Mouse (Mus musculus) small intestine, adult 2 months (tissue): ENCODE results near the gene Lbr. TPM values are rescaled to one million over a fixed set of nuclear protein-coding genes. Genes with fewer than 3 reads are reported as not detected.

Source experiments
- H3K27ac ChIP-seq: fragments of 200-500 bp; 2 replicates; pipeline ENCODE4 v1.5.1; 2012; ENCODE audit warnings: low read depth, low read length, control low read depth, inconsistent platforms; ENCODE audit not compliant: insufficient read depth
- H3K27me3 ChIP-seq: fragments of 200-500 bp; 2 replicates; pipeline ENCODE4 v1.6.1; 2012; ENCODE audit warnings: mild to moderate bottlenecking, moderate library complexity, low read length, inconsistent platforms; ENCODE audit not compliant: control insufficient read depth, insufficient read depth
- H3K36me3 ChIP-seq: fragments of 200-500 bp; 2 replicates; pipeline ENCODE4 v1.6.1; 2012; ENCODE audit warnings: mild to moderate bottlenecking, low read length, control low read depth, inconsistent platforms; ENCODE audit not compliant: control insufficient read depth, insufficient read depth
- H3K4me1 ChIP-seq: fragments of 200-500 bp; 2 replicates; pipeline ENCODE4 v1.6.1; 2012; ENCODE audit warnings: low read length, inconsistent platforms, mixed read lengths; ENCODE audit not compliant: control insufficient read depth, insufficient read depth, insufficient read length
- H3K4me3 ChIP-seq: fragments of 200-500 bp; 2 replicates; pipeline ENCODE4 v1.5.1; 2012; ENCODE audit warnings: low read depth, mild to moderate bottlenecking, control low read depth, inconsistent platforms, low read length, moderate library complexity
- CTCF ChIP-seq: fragments of 200-500 bp; IDR thresholded peaks from 2 replicates; pipeline ENCODE4 v1.5.1; 2012; ENCODE audit warnings: low read depth, mild to moderate bottlenecking, control low read depth, inconsistent platforms, low read length, moderate library complexity, mixed read lengths; ENCODE audit not compliant: insufficient replicate concordance, insufficient read length; ENCODE audit errors: extremely low read depth
- POLR2A ChIP-seq: fragments of 200-500 bp; IDR thresholded peaks from 2 replicates; pipeline ENCODE4 v1.6.1; 2012; ENCODE audit warnings: low read depth, mild to moderate bottlenecking, control low read depth, inconsistent platforms, low read length, moderate library complexity
- WGBS: fragments of 180-500 bp; shearing (Covaris S2); methylation state at CpG from one replicate; pipeline ENCODE4 v1.1.7; 2018; 5-methylcytosine and 5-hydroxymethylcytosine counted together
- polyA plus RNA-seq: library from polyadenylated mRNA; depleted of rRNA; stranded (reverse); fragments of >200 nt; gene quantifications from 2 replicates; pipeline ENCODE4 v1.2.3, GENCODE M21; 2012

Gene Lbr
- polyA plus RNA-seq, 1 experiment: 13.5 TPM

GRCm38 (mm10) chr1:181863431-181863830, 20.6 kb upstream of the Lbr start:
- TF ChIP-seq CTCF (no peak), POLR2A (no peak)
- Histone ChIP-seq H3K4me1 (peaks cover 36% of the 10 kb centered on the region; the same call in 1 of the 2 replicates), H3K27me3 (no peaks in the 10 kb centered on the region), H3K36me3 (no peaks in the 10 kb centered on the region), H3K27ac (peak overlapping the region; percentile 71; the same call in 1 of the 2 replicates), H3K4me3 (no peak overlapping the region)
- WGBS: 51% methylated on average over 8 of the region's 8 CpGs

DNA sequence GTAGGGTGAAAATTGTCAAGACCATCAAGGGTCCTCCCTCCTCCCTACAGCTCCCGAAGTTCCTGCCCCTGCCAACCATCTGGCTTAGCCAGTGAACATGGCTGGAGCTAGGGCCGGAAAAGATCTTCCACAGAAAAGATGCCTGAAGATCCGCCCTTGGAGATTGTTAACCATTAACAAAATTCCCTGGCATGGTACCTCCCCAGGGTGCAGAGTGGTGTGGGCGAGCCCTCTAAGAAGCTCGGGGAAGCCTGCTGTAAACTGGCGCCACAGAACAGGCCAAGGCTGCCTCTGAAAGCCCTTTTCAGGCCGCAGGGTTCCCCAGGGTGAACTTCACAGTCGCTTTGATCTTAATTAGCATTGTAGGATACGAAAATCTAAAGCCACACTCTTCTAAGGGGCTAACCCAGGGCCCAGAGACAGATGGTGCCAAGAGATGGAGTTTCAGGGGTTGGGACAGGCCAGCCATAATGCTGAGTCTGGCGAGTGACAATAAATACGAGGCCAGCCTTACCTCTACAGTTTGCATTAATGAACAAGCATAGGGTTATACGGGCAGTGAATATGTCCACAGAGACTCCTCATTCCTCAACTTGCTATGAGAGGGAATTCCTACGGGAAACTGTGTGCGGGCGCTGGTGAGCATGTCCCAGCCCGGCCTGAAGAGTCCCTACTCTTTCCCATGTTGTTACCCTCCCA, 20.0 kb upstream of the Lbr start:
- TF ChIP-seq POLR2A (no peak), CTCF (no peak)
- Histone ChIP-seq H3K36me3 (no peaks in the 10 kb centered on the region), H3K4me3 (no peak overlapping the region), H3K27me3 (no peaks in the 10 kb centered on the region), H3K27ac (peak overlapping the region; percentile 89), H3K4me1 (peaks cover 36% of the 10 kb centered on the region; the same call in 1 of the 2 replicates)
- WGBS: 47% methylated on average over 16 of the region's 16 CpGs

GRCm38 (mm10) chr1:181861181-181861902, 18.5 kb upstream of the Lbr start:
- WGBS: 62% methylated on average over 2 of the region's 2 CpGs
- no peak for TF ChIP-seq POLR2A
- no peak for TF ChIP-seq CTCF
- no peak overlapping the region for H3K4me3 ChIP-seq
- H3K4me1 ChIP-seq: peaks cover 35% of the 10 kb centered on the region; the same call in 1 of the 2 replicates
- no peaks in the 10 kb centered on the region for H3K27me3 ChIP-seq
- H3K36me3 ChIP-seq: no peaks in the 10 kb centered on the region
- peak overlapping the region; percentile 89 for H3K27ac ChIP-seq

DNA sequence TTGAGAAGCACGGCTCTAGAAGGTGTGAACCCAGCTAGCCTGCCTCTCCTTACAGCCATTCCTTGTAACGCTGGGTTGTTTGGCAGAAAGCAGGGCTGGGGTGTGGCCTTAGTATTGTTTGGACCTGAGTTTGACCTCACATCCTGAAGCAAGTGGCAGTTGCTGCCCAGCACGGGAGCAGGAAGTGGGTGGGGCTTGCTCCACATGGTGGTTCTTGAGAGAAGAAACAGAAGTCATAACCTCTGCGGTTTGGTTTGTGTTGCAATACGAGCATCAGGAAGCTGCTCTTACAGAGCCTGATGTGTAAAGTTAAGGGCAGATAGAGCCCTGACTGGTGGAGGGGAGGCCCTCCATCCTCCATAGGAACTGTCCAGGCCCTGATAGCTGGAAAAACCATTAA, 17.8 kb upstream of the Lbr start:
- WGBS: 1% methylated on average over 5 of the region's 5 CpGs
- no peaks in the 10 kb centered on the region for H3K27me3 ChIP-seq
- H3K36me3 ChIP-seq: no peaks in the 10 kb centered on the region
- no peak; the same call in 1 of the 2 replicates for TF ChIP-seq CTCF
- TF ChIP-seq POLR2A: no peak
- no peak overlapping the region for H3K4me3 ChIP-seq
- peak overlapping the region; percentile 89 for H3K27ac ChIP-seq
- peaks cover 31% of the 10 kb centered on the region; the same call in 1 of the 2 replicates for H3K4me1 ChIP-seq

- Histone ChIP-seq H3K27me3 (no peaks in the 10 kb centered on the region), H3K36me3 (no peaks in the 10 kb centered on the region), H3K4me1 (peaks cover 14% of the 10 kb centered on the region), H3K4me3 (no peak overlapping the region), H3K27ac (no peak overlapping the region)
- 86% methylated on average over 2 of the region's 2 CpGs for WGBS
- no peak for TF ChIP-seq CTCF
- TF ChIP-seq POLR2A: no peak
Observed at GRCm38 (mm10) chr1:181856329-181856728, 13.5 kb upstream of the Lbr start.

DNA sequence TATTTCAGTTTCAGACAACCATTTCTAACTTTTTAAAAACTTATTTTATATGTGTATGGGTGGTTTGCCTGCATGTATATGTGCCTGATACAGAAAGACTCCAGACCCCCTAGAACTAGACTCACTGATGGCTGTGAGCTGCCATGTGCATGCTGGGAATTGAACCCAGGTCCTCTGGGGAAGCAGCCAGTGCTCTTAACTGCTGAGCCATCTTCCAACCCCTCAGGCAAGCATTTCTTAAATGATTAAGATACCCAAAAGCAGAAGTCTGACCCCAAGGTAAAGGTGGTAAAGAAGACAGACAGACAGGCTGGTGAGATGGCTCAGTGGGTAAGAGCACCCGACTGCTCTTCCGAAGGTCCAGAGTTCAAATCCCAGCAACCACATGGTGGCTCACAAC, 12.0 kb upstream of the Lbr start:
- TF ChIP-seq POLR2A (no peak), CTCF (no peak)
- no peaks in the 10 kb centered on the region for H3K27me3 ChIP-seq
- WGBS: 81% methylated on average over 2 of the region's 2 CpGs
- no peak overlapping the region for H3K4me3 ChIP-seq
- H3K36me3 ChIP-seq: no peaks in the 10 kb centered on the region
- no peak overlapping the region for H3K27ac ChIP-seq
- peaks cover 10% of the 10 kb centered on the region for H3K4me1 ChIP-seq

GRCm38 (mm10) chr1:181853081-181853736, 10.4 kb upstream of the Lbr start:
- TF ChIP-seq POLR2A: peak; percentile 50
- no peak for TF ChIP-seq CTCF
- no peaks in the 10 kb centered on the region for H3K36me3 ChIP-seq
- H3K27ac ChIP-seq: peak overlapping the region; percentile 89
- WGBS: 5% methylated on average over 21 of the region's 21 CpGs
- H3K4me1 ChIP-seq: peaks cover 10% of the 10 kb centered on the region
- H3K4me3 ChIP-seq: peak overlapping the region; percentile 71
- no peaks in the 10 kb centered on the region for H3K27me3 ChIP-seq
